Mouse (Mus musculus) forebrain, embryonic 15.5 days (tissue): ENCODE measurements around the gene Brpf1. TPM values are rescaled to one million over a fixed set of nuclear protein-coding genes. Genes with fewer than 3 reads are reported as not detected.

ENCODE experiments used
- ATAC-seq: fragments of 200-750 bp; cut with Nextera tagmentation; replicated peaks from 2 replicates; pipeline ENCODE4 v1.8.0; 2017; ENCODE audit warnings: mild to moderate bottlenecking, moderate TSS enrichment, moderate library complexity
- H3K27ac ChIP-seq: fragments of 300-500 bp; sonication (generic); replicated peaks from 2 replicates; pipeline ENCODE4 v1.5.1; 2015; ENCODE audit warnings: mild to moderate bottlenecking, inconsistent platforms
- H3K27me3 ChIP-seq: fragments of 300-500 bp; sonication (generic); 2 replicates; pipeline ENCODE4 v1.6.1; 2015; ENCODE audit warnings: inconsistent platforms
- H3K36me3 ChIP-seq: fragments of 300-500 bp; sonication (generic); 2 replicates; pipeline ENCODE4 v1.6.1; 2015; ENCODE audit warnings: mild to moderate bottlenecking, inconsistent platforms
- H3K4me1 ChIP-seq: fragments of 300-500 bp; sonication (generic); 2 replicates; pipeline ENCODE4 v1.6.1; 2015; ENCODE audit warnings: inconsistent platforms
- H3K4me2 ChIP-seq: fragments of 300-500 bp; sonication (generic); replicated peaks from 2 replicates; pipeline ENCODE4 v1.6.1; 2015; ENCODE audit warnings: mild to moderate bottlenecking, inconsistent platforms
- H3K4me3 ChIP-seq: fragments of 300-500 bp; sonication (generic); 2 replicates; pipeline ENCODE4 v1.5.1; 2015; ENCODE audit warnings: mild to moderate bottlenecking, inconsistent platforms
- H3K9ac ChIP-seq: fragments of 300-500 bp; sonication (generic); replicated peaks from 2 replicates; pipeline ENCODE4 v1.6.1; 2015; ENCODE audit warnings: mild to moderate bottlenecking, inconsistent platforms
- H3K9me3 ChIP-seq: fragments of 300-500 bp; sonication (generic); 2 replicates; pipeline ENCODE4 v1.6.1; 2016; ENCODE audit warnings: inconsistent platforms
- WGBS: fragments of 180-500 bp; shearing (Covaris S2); methylation state at CpG from one replicate; pipeline ENCODE4 v1.1.7; 2015; ENCODE audit warnings: mixed read lengths; 5-methylcytosine and 5-hydroxymethylcytosine counted together
- polyA plus RNA-seq: library from polyadenylated mRNA; unstranded; fragments of >200 nt; fragmentation: Nextera tagmentation; extraction: Ambion mirVana; gene quantifications from 2 replicates; pipeline ENCODE4 v1.2.1, GENCODE M21; 2015

The Brpf1 gene
- polyA plus RNA-seq, 1 experiment from 2014 or later: 19.6 TPM

- Histone ChIP-seq H3K9ac (no peak overlapping the region), H3K4me3 (peak overlapping the region; percentile 18; the same call in 1 of the 2 replicates)
These were observed 35.4 kb downstream of the Brpf1 start for GRCm38 (mm10) chr6:113342297-113342696.

GRCm38 (mm10) chr6:113343177-113344092 lies 36.5 kb downstream of the Brpf1 start, which contains the start of gene Camk1:
Camk1 (minus strand) TSS chr6:113343984.
- peaks cover 10% of the 10 kb centered on the region; the same call in 1 of the 2 replicates for H3K36me3 ChIP-seq
- peak; percentile 89 for ATAC-seq
- H3K4me1 ChIP-seq: peaks cover 27% of the 10 kb centered on the region
- peak within 1 kb of the TSS; percentile 50; the same call in 1 of the 2 replicates for H3K27ac ChIP-seq
- peak within 1 kb of the TSS; percentile 91 for H3K9ac ChIP-seq
- WGBS: 16% methylated on average over 32 of the region's 32 CpGs
- no peaks in the 10 kb centered on the region for H3K9me3 ChIP-seq
- peak within 1 kb of the TSS; percentile 89 for H3K4me2 ChIP-seq
- no peaks in the 10 kb centered on the region for H3K27me3 ChIP-seq
- H3K4me3 ChIP-seq: peak within 1 kb of the TSS; percentile 62

More at GRCm38 (mm10) chr6:113342297-113342696, 35.4 kb downstream of the Brpf1 start:
- no peaks in the 10 kb centered on the region for H3K9me3 ChIP-seq
- peak overlapping the region; percentile 89 for H3K4me2 ChIP-seq
- ATAC-seq: no peak
- WGBS: 47% methylated on average over 4 of the region's 7 CpGs
- no peak overlapping the region for H3K27ac ChIP-seq
- H3K36me3 ChIP-seq: peaks cover 20% of the 10 kb centered on the region
- peaks cover 27% of the 10 kb centered on the region for H3K4me1 ChIP-seq
- no peaks in the 10 kb centered on the region for H3K27me3 ChIP-seq

GRCm38 (mm10) chr6:113344321-113344720 lies 37.4 kb downstream of the Brpf1 start:
- Histone ChIP-seq H3K4me2 (peak overlapping the region; percentile 89; the same call in 1 of the 2 replicates), H3K9ac (no peak overlapping the region), H3K36me3 (peaks cover under 1% of the 10 kb centered on the region; the same call in 1 of the 2 replicates), H3K27ac (no peak overlapping the region), H3K4me1 (peaks cover 27% of the 10 kb centered on the region), H3K4me3 (0 out of 2 replicates have a peak overlapping the region, but pooled peaks have one; percentile 62), H3K9me3 (no peaks in the 10 kb centered on the region), H3K27me3 (no peaks in the 10 kb centered on the region)
- 50% methylated on average over 2 of the region's 2 CpGs for WGBS
- 0 out of 2 replicates have a peak, but pooled peaks have one; percentile 12 for ATAC-seq

GRCm38 (mm10) chr6:113346897-113347296 lies 40.0 kb downstream of the Brpf1 start:
- WGBS: 83% methylated on average over 4 of the region's 4 CpGs
- H3K27me3 ChIP-seq: no peaks in the 10 kb centered on the region

GRCm38 (mm10) chr6:113350538-113350937 lies 43.6 kb downstream of the Brpf1 start:
- no peaks in the 10 kb centered on the region for H3K4me1 ChIP-seq
- no peak overlapping the region for H3K4me3 ChIP-seq
- no peak overlapping the region for H3K4me2 ChIP-seq
- no peaks in the 10 kb centered on the region for H3K36me3 ChIP-seq
- ATAC-seq: no peak
- H3K27me3 ChIP-seq: no peaks in the 10 kb centered on the region
- no peaks in the 10 kb centered on the region for H3K9me3 ChIP-seq
- H3K27ac ChIP-seq: no peak overlapping the region
- no peak overlapping the region for H3K9ac ChIP-seq

More at GRCm38 (mm10) chr6:113346897-113347296, 40.0 kb downstream of the Brpf1 start:
- ATAC-seq: no peak
- Histone ChIP-seq H3K9ac (no peak overlapping the region), H3K36me3 (no peaks in the 10 kb centered on the region), H3K4me2 (no peak overlapping the region), H3K4me3 (no peak overlapping the region), H3K4me1 (peaks cover 21% of the 10 kb centered on the region), H3K9me3 (no peaks in the 10 kb centered on the region), H3K27ac (no peak overlapping the region)

GRCm38 (mm10) chr6:113351161-113351560 lies 44.2 kb downstream of the Brpf1 start:
- Histone ChIP-seq H3K27me3 (no peaks in the 10 kb centered on the region), H3K36me3 (no peaks in the 10 kb centered on the region), H3K9ac (no peak overlapping the region), H3K9me3 (no peaks in the 10 kb centered on the region), H3K27ac (no peak overlapping the region), H3K4me1 (no peaks in the 10 kb centered on the region), H3K4me3 (no peak overlapping the region), H3K4me2 (no peak overlapping the region)
- ATAC-seq: no peak
- 92% methylated on average over 1 of the region's 1 CpGs for WGBS

- no peak overlapping the region for H3K4me2 ChIP-seq
- no peaks in the 10 kb centered on the region for H3K27me3 ChIP-seq
- 54% methylated on average over 10 of the region's 10 CpGs for WGBS
- H3K27ac ChIP-seq: no peak overlapping the region
- no peaks in the 10 kb centered on the region for H3K36me3 ChIP-seq
- H3K4me1 ChIP-seq: no peaks in the 10 kb centered on the region
- H3K9me3 ChIP-seq: no peaks in the 10 kb centered on the region
- H3K9ac ChIP-seq: no peak overlapping the region
- no peak for ATAC-seq
- H3K4me3 ChIP-seq: no peak overlapping the region
These were observed 44.7 kb downstream of the Brpf1 start for GRCm38 (mm10) chr6:113351653-113352052.

- Histone ChIP-seq H3K4me2 (no peak overlapping the region), H3K36me3 (no peaks in the 10 kb centered on the region), H3K27me3 (no peaks in the 10 kb centered on the region), H3K9me3 (no peaks in the 10 kb centered on the region), H3K4me3 (no peak overlapping the region), H3K9ac (no peak overlapping the region), H3K4me1 (no peaks in the 10 kb centered on the region), H3K27ac (no peak overlapping the region)
- WGBS: 86% methylated on average over 3 of the region's 3 CpGs
- ATAC-seq: no peak
These were observed 45.9 kb downstream of the Brpf1 start for GRCm38 (mm10) chr6:113352820-113353219.

GRCm38 (mm10) chr6:113353696-113354095 lies 46.8 kb downstream of the Brpf1 start:
- WGBS: 69% methylated on average over 3 of the region's 3 CpGs
- no peak overlapping the region for H3K4me3 ChIP-seq

GRCm38 (mm10) chr6:113361476-113361875 lies 54.5 kb downstream of the Brpf1 start:
- no peak overlapping the region for H3K4me3 ChIP-seq
- no peaks in the 10 kb centered on the region for H3K9me3 ChIP-seq
- no peaks in the 10 kb centered on the region for H3K36me3 ChIP-seq
- no peak overlapping the region for H3K4me2 ChIP-seq
- no peaks in the 10 kb centered on the region for H3K4me1 ChIP-seq
- H3K9ac ChIP-seq: no peak overlapping the region
- WGBS: 77% methylated on average over 4 of the region's 4 CpGs
- H3K27me3 ChIP-seq: no peaks in the 10 kb centered on the region
- H3K27ac ChIP-seq: no peak overlapping the region
- no peak for ATAC-seq

More at GRCm38 (mm10) chr6:113353696-113354095, 46.8 kb downstream of the Brpf1 start:
- Histone ChIP-seq H3K9me3 (no peaks in the 10 kb centered on the region), H3K4me1 (no peaks in the 10 kb centered on the region), H3K9ac (no peak overlapping the region), H3K4me2 (no peak overlapping the region), H3K27ac (no peak overlapping the region), H3K36me3 (no peaks in the 10 kb centered on the region), H3K27me3 (no peaks in the 10 kb centered on the region)
- ATAC-seq: no peak

- H3K27me3 ChIP-seq: no peaks in the 10 kb centered on the region
- no peaks in the 10 kb centered on the region for H3K9me3 ChIP-seq
- no peak overlapping the region for H3K4me2 ChIP-seq
- H3K4me1 ChIP-seq: no peaks in the 10 kb centered on the region
- no peak overlapping the region for H3K9ac ChIP-seq
- WGBS: 90% methylated on average over 1 of the region's 1 CpGs
- peaks cover 7% of the 10 kb centered on the region; the same call in 1 of the 2 replicates for H3K36me3 ChIP-seq
- no peak for ATAC-seq
- no peak overlapping the region for H3K4me3 ChIP-seq
- H3K27ac ChIP-seq: no peak overlapping the region
These were observed 55.3 kb downstream of the Brpf1 start for GRCm38 (mm10) chr6:113362241-113362640.

GRCm38 (mm10) chr6:113364518-113365135 lies 57.7 kb downstream of the Brpf1 start:
- H3K9me3 ChIP-seq: no peaks in the 10 kb centered on the region
- H3K27me3 ChIP-seq: no peaks in the 10 kb centered on the region

More at GRCm38 (mm10) chr6:113364518-113365135, 57.7 kb downstream of the Brpf1 start:
- WGBS: 72% methylated on average over 8 of the region's 8 CpGs
- Histone ChIP-seq H3K9ac (no peak overlapping the region), H3K4me1 (no peaks in the 10 kb centered on the region), H3K27ac (no peak overlapping the region), H3K4me2 (no peak overlapping the region), H3K4me3 (no peak overlapping the region), H3K36me3 (peaks cover 26% of the 10 kb centered on the region)
- no peak for ATAC-seq
